Mouse (Mus musculus) frontal cortex, postnatal 25 days (tissue): ENCODE data around the gene Stx1b.
"Not testable (repeated sequence)": the region's sequence is repeated elsewhere in the genome, so short reads cannot be mapped to it uniquely, and the experiment has no call there.

Experiments used
- DNase-seq, 2 experiments: peaks; one replicate each; pipeline ENCODE4 v3.0.0; 2022; ENCODE audit warnings: low spot score in 2 of 2

The Stx1b gene

GRCm38 (mm10) chr7:127776878-127777473, 47.4 kb downstream of the Stx1b start:
- DNase-seq: peak; percentile 93 to 94

DNA sequence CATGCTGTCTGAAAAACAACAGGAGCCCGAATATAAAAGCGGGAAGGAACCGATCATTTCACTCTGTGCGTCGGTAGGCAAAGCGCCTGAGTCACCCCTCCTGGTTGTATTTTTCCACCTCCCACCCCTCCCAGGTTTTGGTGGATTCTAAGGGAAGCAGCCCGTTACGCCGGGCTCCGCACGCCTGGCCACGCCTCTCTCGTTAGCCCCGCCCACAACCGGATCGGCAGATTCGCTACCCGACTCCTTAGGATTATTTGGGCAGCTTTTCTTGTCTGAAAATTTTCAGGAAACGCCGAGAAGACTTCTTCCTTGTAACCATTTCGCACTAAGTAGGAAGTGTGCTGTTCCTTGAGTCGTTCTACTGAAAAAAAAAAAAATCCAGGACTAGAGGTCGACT, 47.9 kb downstream of the Stx1b start, which contains the start of gene Setd1a:
Gene Setd1a (plus strand): TSS at position 245 of the 400 bp plus-strand sequence.
- DNase-seq: peak; percentile 78 to 81

GRCm38 (mm10) chr7:127775837-127776236, 48.5 kb downstream of the Stx1b start:
- not testable (repeated sequence) for DNase-seq

DNA sequence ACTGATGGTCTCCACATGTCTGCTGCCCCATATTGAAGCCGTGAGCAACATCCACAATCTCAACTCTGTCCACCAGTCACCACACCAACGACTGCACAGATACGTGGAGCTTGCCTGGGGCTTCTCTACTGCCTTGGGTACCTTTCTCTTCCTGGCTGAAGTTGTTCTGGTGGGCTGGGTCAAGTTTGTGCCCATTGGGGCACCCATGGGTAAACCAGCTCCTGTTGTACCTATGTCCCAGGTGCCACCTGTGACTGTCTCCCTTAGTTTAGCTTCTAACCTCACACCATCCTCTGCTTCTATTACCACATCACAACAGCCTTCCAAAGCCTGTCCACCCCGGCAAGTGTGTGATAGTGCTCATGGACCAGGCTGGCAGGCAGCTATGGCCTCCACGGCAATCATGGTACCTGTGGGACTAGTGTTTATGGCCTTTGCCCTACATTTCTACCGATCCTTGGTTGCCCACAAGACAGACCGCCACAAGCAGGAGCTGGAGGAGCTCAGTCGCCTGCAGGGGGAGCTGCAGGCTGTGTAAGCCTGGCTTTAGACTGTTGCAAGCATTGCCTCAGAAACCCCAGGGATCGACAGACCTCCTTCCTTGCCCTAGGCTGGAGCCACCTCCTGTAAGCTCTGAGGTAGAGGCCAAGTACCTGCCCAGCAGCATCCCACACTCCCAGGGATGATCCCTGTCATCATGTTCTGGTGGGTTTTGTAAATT, 50.5 kb downstream of the Stx1b start:
- no peak for DNase-seq

- no peak for DNase-seq
These were observed 51.8 kb downstream of the Stx1b start for GRCm38 (mm10) chr7:127772557-127772956.

DNA sequence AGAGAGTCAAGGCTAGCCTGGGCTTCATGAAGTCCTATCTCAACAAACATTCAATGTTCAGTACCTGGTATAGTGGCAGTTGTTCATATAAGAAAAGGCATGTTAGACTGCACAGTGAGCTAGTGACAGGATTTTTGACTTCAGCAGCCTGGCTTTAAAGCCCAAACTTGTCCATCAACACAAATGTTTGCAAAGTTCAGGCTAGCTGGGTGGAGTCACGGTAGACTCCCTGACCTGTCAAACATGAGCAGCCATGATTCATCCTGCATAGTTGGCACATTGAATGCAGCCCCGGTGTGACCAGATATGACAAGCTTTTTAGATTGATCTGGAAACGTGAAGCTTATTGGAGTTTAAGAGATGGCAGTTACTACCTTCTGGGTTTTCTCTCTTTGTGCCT, 52.3 kb downstream of the Stx1b start:
- no peak for DNase-seq

GRCm38 (mm10) chr7:127771262-127771661, 53.1 kb downstream of the Stx1b start:
- no peak for DNase-seq

DNA sequence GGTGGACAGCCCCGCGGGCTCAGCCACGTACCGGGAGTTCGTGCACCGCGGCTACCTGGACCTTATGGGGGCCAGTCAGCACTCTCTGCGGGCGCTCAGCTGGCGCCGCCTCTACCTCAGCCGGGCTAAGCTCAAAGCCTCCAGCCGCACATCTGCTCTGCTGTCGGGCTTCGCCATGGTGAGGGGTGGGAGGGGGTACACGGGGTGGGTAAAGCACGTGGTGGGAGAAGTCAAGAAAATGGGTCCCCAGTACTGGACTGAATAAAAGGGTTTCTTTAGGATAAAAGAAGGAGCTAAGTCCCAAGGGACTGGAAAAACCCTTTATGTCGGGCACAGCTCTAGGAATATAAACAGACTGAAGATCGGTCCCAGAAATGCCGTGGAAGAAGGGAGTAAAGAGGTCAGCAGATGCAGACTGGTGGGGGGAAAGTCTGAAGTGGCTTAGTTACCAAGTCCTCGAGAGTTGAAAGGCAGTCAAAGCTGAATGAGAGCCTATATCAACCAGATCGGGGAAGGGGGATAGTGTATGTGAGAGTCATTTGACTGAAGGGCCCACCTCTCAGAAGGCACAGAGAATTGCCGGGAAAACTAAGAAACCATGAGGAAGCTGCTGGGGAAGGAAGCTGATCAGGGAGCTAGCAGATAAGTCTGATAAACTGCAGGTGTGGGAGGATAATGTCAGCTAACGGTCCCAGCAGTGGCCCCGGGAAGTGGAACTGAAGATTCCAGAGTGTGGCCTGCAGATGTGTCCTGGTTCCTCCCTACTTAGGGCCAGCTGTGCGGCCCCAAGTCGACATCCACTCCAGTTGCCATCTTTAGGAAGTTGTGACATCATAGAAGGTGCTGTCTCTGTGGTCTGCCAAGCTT, 54.1 kb downstream of the Stx1b start:
- no peak for DNase-seq

DNA sequence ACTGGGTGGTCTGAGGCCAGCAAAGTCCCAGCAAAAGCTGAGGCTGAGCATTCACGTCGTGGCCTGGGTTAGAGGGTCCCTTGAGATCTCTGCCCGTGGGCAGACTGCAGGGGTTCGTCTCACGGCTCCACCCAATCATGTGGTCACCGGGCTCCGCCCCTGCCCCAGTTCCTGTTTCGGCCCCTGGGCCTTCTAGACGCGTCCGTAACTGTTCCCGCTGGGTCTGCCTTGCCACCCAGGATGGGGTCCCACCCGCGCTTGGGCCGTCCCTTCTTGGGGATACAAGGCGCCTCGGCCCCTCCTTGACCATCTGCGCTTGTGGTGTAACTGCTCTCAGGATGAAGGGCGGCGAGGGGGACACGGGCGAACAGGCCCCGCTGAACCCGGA, 54.7 kb downstream of the Stx1b start, which contains the start of gene Orai3:
Gene Orai3 (plus strand): TSS at position 165 of the 388 bp plus-strand sequence.
- peak; percentile 72 to 76 for DNase-seq

DNA sequence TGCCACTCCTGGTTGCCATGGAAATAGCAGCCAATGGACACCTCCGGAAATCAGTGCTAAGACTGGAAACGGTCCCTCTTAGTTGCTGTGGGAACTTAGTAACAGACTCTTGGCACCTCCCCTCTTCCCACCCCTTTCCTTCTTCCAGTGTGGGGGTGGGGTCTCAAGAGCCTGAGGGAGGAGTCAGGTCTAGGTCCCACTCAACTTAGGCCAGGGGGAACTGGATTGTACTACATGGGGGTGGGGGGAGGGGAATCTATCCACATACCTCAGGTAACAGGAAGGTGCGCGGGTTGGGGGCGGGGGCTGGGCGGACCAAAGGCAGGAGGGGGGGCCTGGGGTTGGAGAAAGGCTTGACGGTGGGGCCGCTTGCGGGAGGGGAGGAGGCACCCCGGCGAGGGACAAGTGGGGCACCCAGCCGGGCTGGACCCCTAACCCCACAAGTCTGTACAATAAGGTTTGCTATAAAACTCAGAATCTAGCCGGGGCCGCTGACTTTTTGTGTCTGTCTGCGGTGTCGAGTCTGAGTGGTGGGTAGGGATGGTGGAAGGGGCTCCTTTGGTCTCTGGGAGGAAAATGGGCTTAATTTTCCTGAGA, 55.3 kb downstream of the Stx1b start:
- peak; percentile 95 to 97 for DNase-seq

- DNase-seq: no peak
These were observed 55.9 kb downstream of the Stx1b start for GRCm38 (mm10) chr7:127768346-127768996.

DNA sequence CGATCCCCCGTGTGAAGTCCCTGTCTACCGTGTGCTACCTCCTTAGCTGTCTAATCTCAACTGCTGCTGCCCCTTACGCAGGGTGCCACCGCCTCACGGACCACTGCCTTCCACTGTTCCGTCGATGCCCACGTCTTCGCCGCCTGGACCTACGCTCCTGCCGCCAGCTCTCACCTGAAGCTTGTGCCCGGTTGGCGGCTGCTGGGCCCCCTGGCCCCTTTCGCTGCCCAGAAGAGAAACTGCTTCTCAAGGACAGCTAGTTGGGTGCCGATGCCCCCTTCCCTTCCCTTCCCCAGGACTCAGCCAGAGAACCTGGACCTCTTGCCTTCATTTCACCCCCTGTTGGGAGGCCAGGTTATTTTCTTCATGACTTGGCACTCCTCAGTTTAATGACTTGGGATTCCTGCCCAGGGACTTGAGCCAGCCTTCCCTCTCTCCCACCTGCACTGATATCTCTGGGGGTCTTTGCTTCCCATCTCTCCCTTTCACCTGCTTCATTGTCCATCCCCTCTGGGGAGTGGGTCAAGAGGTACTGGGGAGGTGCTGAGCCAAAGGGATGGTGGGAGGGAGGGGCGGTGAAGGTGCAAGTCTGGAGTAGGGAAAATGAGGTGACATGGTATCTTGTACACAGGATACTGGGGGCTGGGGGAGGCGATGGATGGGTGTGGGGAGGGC, 56.5 kb downstream of the Stx1b start:
- no peak for DNase-seq

GRCm38 (mm10) chr7:127766851-127767609, 57.3 kb downstream of the Stx1b start:
- no peak for DNase-seq

- DNase-seq: no peak
These were observed 58.6 kb downstream of the Stx1b start for GRCm38 (mm10) chr7:127765756-127766155.

- DNase-seq: no peak
These were observed 60.7 kb downstream of the Stx1b start for GRCm38 (mm10) chr7:127763642-127764041.

DNA sequence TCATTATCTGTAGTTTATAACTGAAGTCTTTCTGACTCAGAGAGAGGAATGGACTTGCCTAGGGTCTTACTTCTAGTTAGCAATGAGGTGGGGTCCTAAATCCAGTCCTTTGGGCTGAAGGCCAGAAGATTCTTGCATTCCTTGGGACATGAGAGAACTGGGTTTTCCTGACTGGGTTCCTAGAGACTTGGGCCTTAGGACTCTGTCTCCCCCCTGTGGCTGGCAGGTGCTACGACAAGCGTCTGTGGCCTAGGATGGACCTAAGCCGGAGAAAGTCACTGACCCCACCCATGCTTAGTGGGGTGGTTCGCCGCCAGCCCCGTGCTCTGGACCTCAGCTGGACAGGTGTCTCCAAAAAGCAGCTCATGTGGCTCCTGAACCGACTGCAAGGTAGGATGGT, 63.3 kb downstream of the Stx1b start:
- peak in 1 of 2 experiments; percentile 51 for DNase-seq

DNA sequence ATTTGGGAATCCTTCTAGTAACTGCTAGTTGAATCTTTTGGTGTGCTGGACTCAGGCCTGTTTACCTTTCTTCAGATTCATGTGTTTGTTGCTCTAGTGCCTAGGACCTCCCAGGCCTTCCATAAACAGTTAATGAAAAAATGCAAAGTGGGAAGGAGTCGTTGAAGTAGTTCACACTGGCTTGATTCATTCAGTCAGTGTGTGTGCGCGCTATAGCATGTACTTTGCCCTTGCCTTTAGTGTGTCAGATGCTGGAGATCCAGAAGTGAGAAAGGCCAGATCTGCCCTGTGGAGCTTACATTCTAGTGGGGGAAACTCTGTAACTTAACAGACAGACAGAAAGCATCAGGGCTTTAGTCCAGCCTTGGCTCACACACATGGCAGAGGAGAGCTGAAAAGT, 63.9 kb downstream of the Stx1b start:
- no peak for DNase-seq

DNA sequence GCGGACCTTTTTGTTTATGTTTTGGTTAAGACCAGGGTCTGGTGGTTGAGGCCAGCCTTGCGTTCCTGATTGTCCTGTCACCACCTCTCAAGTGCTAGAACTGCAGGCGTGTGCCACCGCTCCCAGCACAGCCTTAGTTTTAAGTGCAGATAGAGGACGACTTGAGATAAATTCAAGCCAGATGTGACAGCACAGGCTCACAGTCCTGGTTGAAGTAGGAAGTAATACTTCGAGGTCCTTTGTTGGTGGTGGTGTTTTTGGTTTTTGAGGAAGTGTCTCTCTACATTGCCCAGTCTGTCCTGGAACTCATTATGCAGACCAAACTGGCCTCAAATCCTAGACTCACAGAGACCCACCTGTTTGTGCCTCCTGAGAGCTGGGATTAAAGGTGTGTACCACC, 64.6 kb downstream of the Stx1b start:
- no peak for DNase-seq
